Mouse (Mus musculus) brain, adult 2 months (tissue): ENCODE results near the gene Grin3a.
"Not testable (repeated sequence)": the region's sequence is repeated elsewhere in the genome, so short reads cannot be mapped to it uniquely, and the experiment has no call there.

Experiments
- DNase-seq: peaks from one replicate; pipeline ENCODE4 v3.0.0; 2011; ENCODE audit warnings: low read depth, low spot score

Grin3a gene

GRCm38 (mm10) chr4:49680171-49680875, 165.2 kb downstream of the Grin3a start:
- no peak for DNase-seq

GRCm38 (mm10) chr4:49676790-49677189, 168.8 kb downstream of the Grin3a start:
- no peak for DNase-seq

- DNase-seq: no peak
Measured at GRCm38 (mm10) chr4:49676071-49676470, 169.5 kb downstream of the Grin3a start.

GRCm38 (mm10) chr4:49664850-49665249, 180.7 kb downstream of the Grin3a start:
- peak; percentile 56 for DNase-seq

DNA sequence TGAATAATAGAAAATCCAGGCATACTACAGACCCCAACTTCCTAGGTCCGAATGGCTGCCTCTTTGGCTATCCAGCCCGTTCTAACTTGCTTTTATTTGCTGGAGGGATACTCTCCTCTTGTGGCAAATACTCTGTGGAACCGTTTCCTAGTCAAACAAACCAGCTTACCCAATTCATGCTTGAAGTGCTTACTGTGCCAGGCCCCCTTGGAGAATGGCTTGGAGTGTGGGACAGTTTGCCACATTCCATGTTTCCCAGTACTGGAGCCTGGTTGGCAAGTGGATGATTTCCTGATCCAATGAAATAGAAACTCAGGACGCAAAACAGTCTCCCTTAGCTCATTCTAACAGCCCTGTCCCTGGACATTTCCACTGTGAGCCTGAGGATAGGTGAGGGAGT, 183.3 kb downstream of the Grin3a start:
- DNase-seq: no peak

- no peak for DNase-seq
Measured at GRCm38 (mm10) chr4:49661664-49662063, 183.9 kb downstream of the Grin3a start.

- DNase-seq: peak; percentile 31
Measured at GRCm38 (mm10) chr4:49659421-49659820, 186.1 kb downstream of the Grin3a start.

GRCm38 (mm10) chr4:49639913-49640312, 205.6 kb downstream of the Grin3a start:
- peak; percentile 14 for DNase-seq

DNA sequence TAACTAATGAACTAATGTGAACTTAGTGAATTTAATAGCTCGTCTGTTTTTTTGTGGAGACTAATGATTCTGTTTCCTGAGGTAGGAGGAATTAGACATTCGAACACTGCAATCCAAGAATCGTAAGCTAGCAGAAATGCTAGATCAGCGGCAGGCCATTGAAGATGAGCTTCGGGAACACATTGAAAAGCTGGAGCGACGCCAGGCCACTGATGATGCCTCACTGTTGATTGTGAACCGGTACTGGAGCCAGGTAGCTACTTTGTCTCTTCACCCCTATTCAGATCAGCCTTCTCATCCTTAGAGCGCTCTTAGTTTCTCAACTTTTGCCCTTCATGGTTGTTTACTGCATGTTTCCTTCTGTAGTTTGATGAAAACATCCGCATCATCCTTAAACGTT, 207.7 kb downstream of the Grin3a start:
- DNase-seq: peak; percentile 17

DNA sequence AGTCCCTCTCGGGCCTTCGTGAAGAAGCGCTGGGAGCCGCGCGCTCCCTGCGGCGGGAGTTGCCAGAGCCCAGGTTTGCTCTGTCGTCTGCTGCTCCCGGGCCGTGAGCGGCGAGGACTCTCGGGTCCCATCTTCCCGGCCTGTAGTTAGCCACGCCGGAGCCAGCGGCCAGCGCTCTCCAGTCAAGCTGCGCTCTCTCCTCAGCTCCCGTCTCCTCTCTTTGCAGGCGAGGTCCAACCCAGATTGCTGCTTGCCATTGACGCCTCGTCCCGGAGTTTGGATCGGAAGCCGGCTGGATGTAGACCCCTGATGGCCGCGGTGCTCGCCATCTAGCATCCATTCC, 213.4 kb downstream of the Grin3a start:
- no peak for DNase-seq

DNA sequence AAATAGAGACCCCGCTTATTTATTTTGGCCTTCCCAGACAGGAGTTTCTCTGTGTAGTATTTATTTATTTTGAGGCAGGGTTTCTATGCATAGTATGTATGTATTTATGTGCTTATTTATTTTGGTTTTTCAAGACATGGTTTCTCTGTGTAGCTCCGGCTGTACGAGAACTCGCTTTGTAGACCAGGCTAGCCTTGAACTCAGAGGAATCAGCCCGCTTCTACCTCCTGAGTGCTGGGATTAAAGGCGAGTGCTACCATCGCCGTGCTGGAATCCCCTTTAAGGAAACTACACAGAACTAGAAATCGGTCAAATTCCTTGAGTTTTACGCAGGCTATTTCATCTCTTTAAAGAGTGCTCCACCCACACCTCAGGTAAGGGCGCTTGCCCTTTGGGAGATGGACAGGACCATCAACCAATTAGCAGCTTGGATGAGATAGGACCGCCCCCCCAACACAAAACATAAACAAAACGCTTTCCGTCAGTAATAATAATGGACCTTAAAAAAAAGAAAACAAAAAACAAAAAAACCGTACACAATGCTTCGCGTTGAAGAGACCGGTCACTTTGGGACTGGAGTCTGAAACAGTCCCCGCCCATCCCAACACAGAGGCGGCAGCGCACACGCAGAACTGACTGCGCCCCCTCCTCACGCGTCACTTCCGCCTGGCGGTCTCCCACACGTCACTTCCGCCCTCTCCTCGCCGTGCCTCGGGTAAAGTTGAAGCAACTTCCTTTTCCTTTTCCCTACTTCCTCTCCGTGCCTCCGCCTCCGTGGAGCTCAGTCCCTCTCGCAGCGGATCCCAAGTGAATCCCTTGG, 214.0 kb downstream of the Grin3a start, which contains the start of gene Rnf20:
TSS of gene Rnf20 (plus strand) at position 688 of the 820 bp plus-strand sequence.
- peak; percentile 99 for DNase-seq

DNA sequence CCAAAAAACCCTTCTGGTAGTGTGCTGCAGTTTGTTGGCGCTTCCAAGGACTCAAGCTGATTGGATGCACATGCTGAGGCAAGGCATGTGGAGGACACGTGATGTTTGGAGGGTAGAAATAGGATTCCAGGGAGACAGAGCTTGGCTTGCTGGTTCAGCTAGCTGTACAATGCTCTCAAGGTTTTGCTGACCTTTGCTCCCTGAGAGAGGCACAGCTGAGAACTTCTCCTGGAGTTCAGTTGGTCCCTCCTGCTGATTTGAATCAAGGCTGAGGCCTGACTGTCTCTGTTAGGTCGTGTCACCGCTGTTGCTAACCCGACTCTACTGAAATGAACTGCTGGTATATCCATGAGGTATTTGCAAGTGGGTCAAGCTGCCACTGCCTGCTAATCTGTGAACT, 216.6 kb downstream of the Grin3a start:
- no peak for DNase-seq

DNA sequence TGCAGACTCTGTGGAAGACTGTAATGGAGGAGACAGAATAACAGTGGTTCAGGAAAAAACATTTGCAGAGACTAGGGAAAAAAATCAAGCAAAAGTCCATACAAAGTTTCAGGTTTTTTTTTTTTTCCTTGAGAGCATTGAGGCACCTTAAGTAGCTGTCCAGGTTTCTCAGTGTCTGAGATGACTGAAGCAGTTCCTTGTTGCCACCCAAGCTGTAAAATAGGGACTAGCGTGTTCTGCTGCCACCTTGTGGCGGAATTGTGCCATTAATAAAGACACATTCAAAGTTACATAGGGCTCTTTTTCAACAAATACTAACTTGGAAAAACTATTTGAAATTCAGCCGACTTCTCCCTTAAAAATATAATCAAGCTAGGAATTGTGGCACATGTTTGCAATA, 218.6 kb downstream of the Grin3a start:
- DNase-seq: peak; percentile 86

- DNase-seq: not testable (repeated sequence)
Measured at GRCm38 (mm10) chr4:49624969-49625368, 220.6 kb downstream of the Grin3a start.

GRCm38 (mm10) chr4:49623916-49624315, 221.6 kb downstream of the Grin3a start:
- no peak for DNase-seq

DNA sequence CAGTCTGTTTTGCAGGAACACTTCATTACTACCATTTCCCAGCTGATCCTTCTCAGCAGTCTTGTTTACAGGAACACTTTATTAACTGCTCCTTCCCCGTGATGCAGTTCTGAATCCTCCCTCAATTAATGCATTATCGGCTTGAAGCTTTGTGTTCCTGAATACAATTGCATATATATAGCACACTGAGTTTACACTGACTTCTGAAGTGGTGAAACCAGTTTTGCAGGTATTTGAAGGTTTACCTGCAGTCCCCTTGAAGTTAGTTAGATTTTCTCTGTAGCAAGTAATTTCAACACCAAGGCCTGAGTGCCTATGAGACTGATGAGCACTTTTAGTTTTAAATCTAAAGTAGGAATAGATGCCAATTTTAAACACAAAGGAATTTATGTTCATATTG, 223.3 kb downstream of the Grin3a start:
- no peak for DNase-seq

- not testable (repeated sequence) for DNase-seq
Measured at GRCm38 (mm10) chr4:49619861-49620260, 225.7 kb downstream of the Grin3a start.

GRCm38 (mm10) chr4:49616924-49617323, 228.6 kb downstream of the Grin3a start:
- DNase-seq: no peak
